Mouse (Mus musculus) skeletal muscle tissue, postnatal 0 days (tissue): ENCODE results near the gene Vmn1r135. TPM values are rescaled to one million over a fixed set of nuclear protein-coding genes. Genes with fewer than 3 reads are reported as not detected.

ENCODE experiments used
- polyA plus RNA-seq: library from polyadenylated mRNA; unstranded; fragments of >200 nt; fragmentation: Nextera tagmentation; extraction: Ambion mirVana; gene quantifications from 2 replicates; pipeline ENCODE4 v1.2.1, GENCODE M21; 2015

The Vmn1r135 gene
- polyA plus RNA-seq = not detected in 2 replicates

GRCm38 (mm10) chr7:21832051-21832450 is at the start of gene Vmn1r135:
Gene Vmn1r135 (plus strand): TSS chr7:21832351.

GRCm38 (mm10) chr7:21796628-21797027 is 35.5 kb upstream of the Vmn1r135 start, which contains the start of gene Gm4177:
Gene Gm4177 (minus strand): TSS chr7:21796728.

GRCm38 (mm10) chr7:21844167-21844566 is 12.0 kb downstream of the Vmn1r135 start, which contains the start of gene Gm5725:
Gene Gm5725 (minus strand): TSS chr7:21844267.

Other genes starting within 250 kb of the Vmn1r135 start
- not detected in 2 replicates for gene Vmn1r132, start 218.3 kb upstream of the Vmn1r135 start, polyA plus RNA-seq
- not detected in 2 replicates for gene Gm4175, start 70.9 kb upstream of the Vmn1r135 start, polyA plus RNA-seq
- gene Gm4177, start 35.6 kb upstream of the Vmn1r135 start, polyA plus RNA-seq = not detected in 2 replicates
- not detected in 2 replicates for gene Gm5725, start 11.9 kb downstream of the Vmn1r135 start, polyA plus RNA-seq
- gene Gm5891, start 88.9 kb downstream of the Vmn1r135 start, polyA plus RNA-seq = not detected in 2 replicates
- gene Vmn1r137, start 162.2 kb downstream of the Vmn1r135 start, polyA plus RNA-seq = not detected in 2 replicates
- not detected in 2 replicates for gene Vmn1r138, start 196.5 kb downstream of the Vmn1r135 start, polyA plus RNA-seq
- not detected in 2 replicates for gene Gm6176, start 224.0 kb downstream of the Vmn1r135 start, polyA plus RNA-seq
- not detected in 2 replicates for gene Vmn1r139, start 236.7 kb downstream of the Vmn1r135 start, polyA plus RNA-seq